Mouse (Mus musculus) myocyte (in vitro differentiated cells): ENCODE measurements around the gene Adamtsl5.

Experiments used
- CEBPB ChIP-seq: IDR thresholded peaks from 2 replicates; pipeline ENCODE4 v1.6.1; 2011; ENCODE audit warnings: mild to moderate bottlenecking, moderate library complexity; ENCODE audit not compliant: poor library complexity, insufficient read depth, severe bottlenecking
- E2F4 ChIP-seq: IDR thresholded peaks from one replicate; pipeline ENCODE4 v1.6.1; 2011; ENCODE audit warnings: mild to moderate bottlenecking, control low read depth, moderate library complexity; ENCODE audit not compliant: insufficient read depth
- MAX ChIP-seq: IDR thresholded peaks from one replicate; pipeline ENCODE4 v1.6.1; 2011; ENCODE audit warnings: low read depth, mild to moderate bottlenecking, control low read depth
- MYOD1 ChIP-seq, 3 experiments: IDR thresholded peaks; one replicate each; pipeline ENCODE4 v1.6.1; 2011; ENCODE audit warnings: control low read depth in 2 of 3, low read depth in 2 of 3, mild to moderate bottlenecking in 2 of 3, moderate library complexity in 1 of 3; ENCODE audit not compliant: insufficient read length in 2 of 3, control insufficient read depth in 1 of 3
- MYOG ChIP-seq, 3 experiments: IDR thresholded peaks; one replicate each; pipeline ENCODE4 v1.6.1; 2011; ENCODE audit warnings: control low read depth in 2 of 3, low read depth in 2 of 3, mild to moderate bottlenecking in 2 of 3; ENCODE audit not compliant: insufficient read length in 2 of 3, control insufficient read depth in 1 of 3, insufficient read depth in 1 of 3
- POLR2A ChIP-seq: IDR thresholded peaks from one replicate; pipeline ENCODE4 v1.6.1; 2011; ENCODE audit warnings: low read depth, mild to moderate bottlenecking, control low read depth, moderate library complexity; ENCODE audit not compliant: insufficient read length
- POLR2AphosphoS2 ChIP-seq: IDR thresholded peaks from one replicate; pipeline ENCODE4 v1.6.1; 2011; ENCODE audit warnings: low read depth, control low read depth; ENCODE audit not compliant: insufficient read length
- SRF ChIP-seq: IDR thresholded peaks from one replicate; pipeline ENCODE4 v1.6.1; 2011; ENCODE audit warnings: low read depth; ENCODE audit not compliant: control insufficient read depth, insufficient read length
- TCF12 ChIP-seq: IDR thresholded peaks from one replicate; pipeline ENCODE4 v1.6.1; 2011; ENCODE audit warnings: mild to moderate bottlenecking, control low read depth; ENCODE audit not compliant: poor library complexity, insufficient read depth, severe bottlenecking
- TCF3 ChIP-seq: IDR thresholded peaks from one replicate; pipeline ENCODE4 v1.6.1; 2011; ENCODE audit warnings: low read depth, control low read depth; ENCODE audit not compliant: insufficient read length
- USF1 ChIP-seq: IDR thresholded peaks from one replicate; pipeline ENCODE4 v1.6.1; 2011; ENCODE audit warnings: low read depth, mild to moderate bottlenecking, control low read depth, moderate library complexity

- TF ChIP-seq CEBPB, result no peak
- no peak for TF ChIP-seq POLR2A
- no peak for TF ChIP-seq MAX
- TF ChIP-seq MYOD1 (IDR thresholded peaks at IDR 0.05; ENCODE audit: control insufficient read depth in 1 of 3, insufficient read length in 2 of 3, low read depth in 2 of 3), result no peak
- no peak for TF ChIP-seq POLR2AphosphoS2
- no peak for TF ChIP-seq TCF12
- TF ChIP-seq TCF3, result no peak
- no peak for TF ChIP-seq E2F4
- TF ChIP-seq MYOG (IDR thresholded peaks at IDR 0.05; ENCODE audit: control insufficient read depth in 1 of 3, insufficient read depth in 1 of 3, insufficient read length in 2 of 3, low read depth in 2 of 3), result no peak
- TF ChIP-seq USF1, result no peak
- TF ChIP-seq SRF, result no peak
Measured at GRCm38 (mm10) chr10:80371411-80371966, 23.3 kb upstream of the Adamtsl5 start.
